Mouse (Mus musculus) layer of hippocampus, adult 18-20 months (tissue): ENCODE results near the gene Aldoc. TPM values are rescaled to one million over a fixed set of nuclear protein-coding genes. Genes with fewer than 3 reads are reported as not detected.
A peak's percentile ranks its signal among the peaks of the same experiment; 100 is the strongest.
"Not testable (repeated sequence)": the region's sequence is repeated elsewhere in the genome, so short reads cannot be mapped to it uniquely, and the experiment has no call there.

Source experiments
- DNase-seq, 2 experiments: peaks; one replicate each; pipeline ENCODE4 v3.0.0; 2022; ENCODE audit warnings: low spot score in 2 of 2
- long read RNA-seq: library from polyadenylated mRNA; stranded (forward); transcript quantifications from one replicate; pipeline ENCODE4 v2.0.0, GENCODE M21; 2021
- total RNA-seq, 2 experiments: library from RNA; stranded (reverse); gene quantifications; 2 replicates each; pipeline ENCODE4 v1.2.3; 2021

Aldoc gene
- total RNA-seq: 100 to 1,000 TPM; 856 to 892 TPM
- long read RNA-seq, transcript Aldoc-202 (8 exons, 1,700 nt): minor isoform, 68 of 1,554 reads
- long read RNA-seq, transcript Aldoc-201 (9 exons, 2,786 nt): major isoform, 1,405 of 1,554 reads
- long read RNA-seq, partial matches to known transcripts: 43 of 1,554 reads
- long read RNA-seq, other reads (novel, unspliced or antisense): 38 of 1,554 reads

GRCm38 (mm10) chr11:78322860-78323259, at the start of gene Aldoc:
Aldoc (plus strand) TSS chr11:78322968.
- peak; percentile 72 to 81 for DNase-seq

- no peak for DNase-seq
Observed at GRCm38 (mm10) chr11:78275596-78275995, 47.2 kb upstream of the Aldoc start.

GRCm38 (mm10) chr11:78276169-78276568, 46.6 kb upstream of the Aldoc start:
- not testable (repeated sequence) for DNase-seq

GRCm38 (mm10) chr11:78278853-78279252, 43.9 kb upstream of the Aldoc start:
- DNase-seq: no peak

- DNase-seq: peak in 1 of 2 experiments; percentile 78
Observed at GRCm38 (mm10) chr11:78279586-78279985, 43.2 kb upstream of the Aldoc start.

- no peak for DNase-seq
Observed at GRCm38 (mm10) chr11:78289146-78289763, 33.5 kb upstream of the Aldoc start.

- DNase-seq: peak in 1 of 2 experiments; percentile 47
Observed at GRCm38 (mm10) chr11:78290654-78291053, 32.1 kb upstream of the Aldoc start, which contains the start of gene BC030499. BC030499 (plus strand) TSS chr11:78290841.

- no peak for DNase-seq
Observed at GRCm38 (mm10) chr11:78294585-78294984, 28.2 kb upstream of the Aldoc start.

- no peak for DNase-seq
Observed at GRCm38 (mm10) chr11:78300917-78301316, 21.9 kb upstream of the Aldoc start.

GRCm38 (mm10) chr11:78301357-78302084, 21.2 kb upstream of the Aldoc start, which contains the start of gene Spag5:
Spag5 (plus strand) TSS chr11:78301529.
- DNase-seq: peak; percentile 88 to 95

- no peak for DNase-seq
Observed at GRCm38 (mm10) chr11:78305272-78305671, 17.5 kb upstream of the Aldoc start.

- DNase-seq: no peak
Observed at GRCm38 (mm10) chr11:78310861-78311511, 11.8 kb upstream of the Aldoc start.

- DNase-seq: no peak
Observed at GRCm38 (mm10) chr11:78313662-78314061, 9.1 kb upstream of the Aldoc start.

GRCm38 (mm10) chr11:78318411-78318810, 4.4 kb upstream of the Aldoc start:
- no peak for DNase-seq

- peak in 1 of 2 experiments; percentile 48 for DNase-seq
Observed at GRCm38 (mm10) chr11:78322076-78322831, 514 bp upstream of the Aldoc start.

GRCm38 (mm10) chr11:78324000-78324785, 1.4 kb downstream of the Aldoc start:
- DNase-seq: no peak

GRCm38 (mm10) chr11:78324965-78325364, 2.2 kb downstream of the Aldoc start:
- no peak for DNase-seq

GRCm38 (mm10) chr11:78327215-78327614, 4.4 kb downstream of the Aldoc start:
- DNase-seq: no peak

GRCm38 (mm10) chr11:78327634-78328511, 5.1 kb downstream of the Aldoc start, which contains the start of gene Pigs:
Pigs (plus strand) TSS chr11:78328415.
- DNase-seq: peak; percentile 89 to 98
